Mouse (Mus musculus) heart, adult 2 months (tissue): ENCODE results near the gene Pgm5. TPM values are rescaled to one million over a fixed set of nuclear protein-coding genes. Genes with fewer than 3 reads are reported as not detected.

ENCODE experiments used
- DNase-seq, 2 experiments: peaks; one replicate each; pipeline ENCODE4 v3.0.0; 2021
- H3K27ac ChIP-seq: fragments of 200-600 bp; 2 replicates; pipeline ENCODE4 v1.8.1; 2022
- H3K27me3 ChIP-seq: fragments of 200-500 bp; 2 replicates; pipeline ENCODE4 v1.6.1; 2012; ENCODE audit warnings: mild to moderate bottlenecking, low read length, inconsistent platforms, mixed read lengths; ENCODE audit not compliant: control insufficient read depth, insufficient read depth
- H3K36me3 ChIP-seq: fragments of 200-500 bp; 2 replicates; pipeline ENCODE4 v1.6.1; 2012; ENCODE audit warnings: low read length, inconsistent platforms; ENCODE audit not compliant: control insufficient read depth, insufficient read depth
- H3K4me1 ChIP-seq: fragments of 200-500 bp; 2 replicates; pipeline ENCODE4 v1.6.1; 2011; ENCODE audit warnings: low read length; ENCODE audit not compliant: control insufficient read depth, insufficient read depth
- H3K4me3 ChIP-seq: fragments of 200-600 bp; 2 replicates; pipeline ENCODE4 v1.8.1; 2022
- H3K79me2 ChIP-seq: fragments of 200-500 bp; replicated peaks from 2 replicates; pipeline ENCODE4 v1.6.1; 2012; ENCODE audit warnings: mild to moderate bottlenecking, inconsistent platforms, low read length, moderate library complexity, mixed read lengths; ENCODE audit not compliant: control insufficient read depth, insufficient read depth
- H3K9ac ChIP-seq: fragments of 200-500 bp; 2 replicates; pipeline ENCODE4 v1.6.1; 2012; ENCODE audit warnings: low read depth, mild to moderate bottlenecking, control low read depth, inconsistent platforms, low read length, mixed read lengths
- CTCF ChIP-seq: fragments of 200-600 bp; IDR thresholded peaks from 2 replicates; pipeline ENCODE4 v1.8.1; 2022; ENCODE audit warnings: antibody characterized with exemption, mild to moderate bottlenecking, moderate library complexity
- EP300 ChIP-seq: fragments of 200-500 bp; IDR thresholded peaks from 2 replicates; pipeline ENCODE4 v1.6.1; 2011; ENCODE audit warnings: low read depth, low read length, control low read depth; ENCODE audit not compliant: insufficient read depth
- POLR2A ChIP-seq: fragments of 200-500 bp; IDR thresholded peaks from 2 replicates; pipeline ENCODE4 v1.6.1; 2011; ENCODE audit warnings: mild to moderate bottlenecking, low read depth, low read length, control low read depth; ENCODE audit not compliant: insufficient read depth
- WGBS: fragments of 180-500 bp; shearing (Covaris S2); methylation state at CpG from one replicate; pipeline ENCODE4 v1.1.7; 2018; 5-methylcytosine and 5-hydroxymethylcytosine counted together
- intact Hi-C: fragments of 180-260 bp; cut with DNase I; formaldehyde crosslinking; loops from one replicate; pipeline ENCODE4 v1.15.1; 2025
- polyA plus RNA-seq: library from polyadenylated mRNA; depleted of rRNA; stranded (reverse); fragments of >200 nt; gene quantifications from 2 replicates; pipeline ENCODE4 v1.2.3, GENCODE M21; 2012
- total RNA-seq, 2 experiments: library from RNA; stranded (reverse); gene quantifications; 2 replicates each; pipeline ENCODE4 v1.2.3; 2021

The Pgm5 gene
- total and polyA plus RNA-seq, 3 experiments, result 48.6 to 103 (median 93.8) TPM

- TF ChIP-seq EP300 (no peak), CTCF (no peak), POLR2A (no peak)
- Histone ChIP-seq H3K79me2 (no peaks in the 10 kb centered on the region), H3K9ac (no peak overlapping the region), H3K27ac (no peak overlapping the region), H3K4me1 (peaks cover 13% of the 10 kb centered on the region), H3K4me3 (no peak overlapping the region), H3K36me3 (peaks cover 15% of the 10 kb centered on the region), H3K27me3 (no peaks in the 10 kb centered on the region)
- intact Hi-C loops, result no loop called here
- no peak for DNase-seq
- 70% methylated on average over 2 of the region's 2 CpGs for WGBS
These were observed 12.8 kb downstream of the Pgm5 start for GRCm38 (mm10) chr19:24848844-24849243.

GRCm38 (mm10) chr19:24848345-24848744, 13.3 kb downstream of the Pgm5 start:
- DNase-seq, result no peak
- Histone ChIP-seq H3K9ac (no peak overlapping the region), H3K27ac (no peak overlapping the region), H3K27me3 (no peaks in the 10 kb centered on the region), H3K79me2 (no peaks in the 10 kb centered on the region), H3K4me1 (peaks cover 13% of the 10 kb centered on the region), H3K36me3 (peaks cover 13% of the 10 kb centered on the region), H3K4me3 (no peak overlapping the region)
- TF ChIP-seq EP300 (no peak), POLR2A (no peak), CTCF (no peak)
- 68% methylated on average over 7 of the region's 7 CpGs for WGBS
- intact Hi-C loops, result no loop called here

- no peak overlapping the region for H3K9ac ChIP-seq
- H3K27ac ChIP-seq, result no peak overlapping the region
- H3K4me1 ChIP-seq, result peaks cover 9% of the 10 kb centered on the region
- intact Hi-C loops, result no loop called here
- peaks cover 3% of the 10 kb centered on the region; the same call in 1 of the 2 replicates for H3K36me3 ChIP-seq
- DNase-seq, result no peak
- no peaks in the 10 kb centered on the region for H3K79me2 ChIP-seq
- TF ChIP-seq POLR2A (no peak), EP300 (no peak), CTCF (no peak)
- H3K27me3 ChIP-seq, result no peaks in the 10 kb centered on the region
- H3K4me3 ChIP-seq, result no peak overlapping the region
- 50% methylated on average over 7 of the region's 7 CpGs for WGBS
These were observed 16.6 kb downstream of the Pgm5 start for GRCm38 (mm10) chr19:24845007-24845546.

GRCm38 (mm10) chr19:24842080-24842479, 19.6 kb downstream of the Pgm5 start:
- 88% methylated on average over 3 of the region's 3 CpGs for WGBS
- no peak overlapping the region for H3K9ac ChIP-seq
- peaks cover 2% of the 10 kb centered on the region; the same call in 1 of the 2 replicates for H3K4me1 ChIP-seq
- 0 out of 2 replicates have a peak, but pooled peaks cover 2% of the 10 kb centered on the region for H3K36me3 ChIP-seq
- no peaks in the 10 kb centered on the region for H3K79me2 ChIP-seq
- no peak for TF ChIP-seq POLR2A
- no peak for TF ChIP-seq EP300
- no peak for TF ChIP-seq CTCF
- no peak for DNase-seq
- no peak overlapping the region for H3K4me3 ChIP-seq
- no peak overlapping the region for H3K27ac ChIP-seq
- intact Hi-C loops, result no loop called here
- H3K27me3 ChIP-seq, result no peaks in the 10 kb centered on the region

- H3K4me1 ChIP-seq, result peaks cover 1% of the 10 kb centered on the region
- intact Hi-C loops, result loop anchor here (5.0 kb wide), 1 partner anchor 48 kb away; no protein-coding TSS in a partner anchor
- no peak overlapping the region for H3K4me3 ChIP-seq
- DNase-seq, result peak in 1 of 2 experiments; percentile 9
- no peaks in the 10 kb centered on the region for H3K27me3 ChIP-seq
- 0 out of 2 replicates have a peak, but pooled peaks cover 1% of the 10 kb centered on the region for H3K79me2 ChIP-seq
- TF ChIP-seq CTCF (no peak), EP300 (0 out of 2 replicates have a peak, but pooled peaks have one; percentile 15)
- H3K27ac ChIP-seq, result no peak overlapping the region; the same call in 1 of the 2 replicates
- 20% methylated on average over 4 of the region's 4 CpGs for WGBS
- H3K9ac ChIP-seq, result no peak overlapping the region
- peaks cover 16% of the 10 kb centered on the region for H3K36me3 ChIP-seq
These were observed 37.1 kb downstream of the Pgm5 start for GRCm38 (mm10) chr19:24824517-24824916.

- WGBS, result 73% methylated on average over 12 of the region's 12 CpGs
These were observed 45.9 kb downstream of the Pgm5 start for GRCm38 (mm10) chr19:24815661-24816221.

More at GRCm38 (mm10) chr19:24815661-24816221, 45.9 kb downstream of the Pgm5 start:
- TF ChIP-seq POLR2A (no peak), CTCF (no peak)
- Histone ChIP-seq H3K79me2 (0 out of 2 replicates have a peak, but pooled peaks cover 1% of the 10 kb centered on the region), H3K27ac (no peak overlapping the region), H3K27me3 (no peaks in the 10 kb centered on the region), H3K4me3 (no peak overlapping the region), H3K9ac (no peak overlapping the region), H3K4me1 (no peaks in the 10 kb centered on the region), H3K36me3 (no peaks in the 10 kb centered on the region)
- intact Hi-C loops, result no loop called here
- no peak for DNase-seq
